In genomic region chr3:33043896-33044798, GRCm38 (mm10) we compare ENCODE assay signal across 9 mouse cellular contexts.
A peak's percentile ranks its signal among the peaks of the same experiment; 100 is the strongest.
DNase-seq lines count a peak whose midpoint lies in the region; ATAC-seq and TF ChIP-seq lines count a peak whose summit lies in the region.
"Had no signal": no experiment of that assay in that cellular context is flagged by ENCODE, and none has a peak within 500 bp of the region (broad histone marks: within the 10 kb centered on the region; RNA-seq: fewer than 3 reads in every experiment).

No protein-coding gene starts in this region.

- in situ Hi-C loops in Patski (cut with MboI; ENCODE audit: low pct_unique_long_range_greater_than_20kb): loop anchor here (10.0 kb wide), 1 partner anchor 101 kb away; the partner anchor contains the start of gene Pex5l

- H3K4me1 ChIP-seq in kidney, embryonic 14.5 days (ENCODE audit: control insufficient read depth, insufficient read depth, low read length): no peaks in the 10 kb centered on the region
- no peaks in the 10 kb centered on the region for H3K4me1 ChIP-seq in hindbrain, postnatal 0 days (ENCODE audit: insufficient read depth, low read length)
- H3K4me1 ChIP-seq in liver, embryonic 11.5 days (replicated peaks; ENCODE audit: control insufficient read depth, insufficient read depth, low read length): no peaks in the 10 kb centered on the region
- H3K4me1 ChIP-seq: liver, embryonic 13.5 days had no signal

- H3K36me3 ChIP-seq in kidney, embryonic 14.5 days (ENCODE audit: control insufficient read depth, insufficient read depth, low read length): no peaks in the 10 kb centered on the region
- H3K36me3 ChIP-seq in hindbrain, postnatal 0 days (ENCODE audit: insufficient read depth, low read length): no peaks in the 10 kb centered on the region
- no peaks in the 10 kb centered on the region for H3K36me3 ChIP-seq in liver, embryonic 11.5 days (ENCODE audit: control insufficient read depth, insufficient read depth, low read length)
- H3K36me3 ChIP-seq: liver, embryonic 13.5 days had no signal

- H3K27ac ChIP-seq in kidney, embryonic 14.5 days (ENCODE audit: low read depth, low read length): no peak overlapping the region
- no peak overlapping the region for H3K27ac ChIP-seq in hindbrain, postnatal 0 days
- H3K27ac ChIP-seq in liver, embryonic 11.5 days (ENCODE audit: low read depth, low read length): no peak overlapping the region
- H3K27ac ChIP-seq: liver, embryonic 13.5 days had no signal

- ATAC-seq in kidney, embryonic 14.5 days (ENCODE audit: low FRiP score, low TSS enrichment): no peak
- no peak for ATAC-seq in Patski
- ATAC-seq in hindbrain, postnatal 0 days: 0 out of 2 replicates have a peak, but pooled peaks have one; percentile 30
- ATAC-seq in liver, embryonic 11.5 days (replicated peaks; ENCODE audit: low FRiP score): no peak

- DNase-seq in kidney, postnatal 10 days: peak; percentile 12
- DNase-seq in A20 (ENCODE audit: low read depth, low spot score): peak; percentile 4
- DNase-seq in Patski (ENCODE audit: low read depth, low spot score): no peak
- peak; percentile 76 for DNase-seq in hindbrain, postnatal 0 days (ENCODE audit: low spot score)
- DNase-seq in liver, embryonic 11.5 days (ENCODE audit: low spot score): no peak
- DNase-seq in spleen, postnatal 14 days (ENCODE audit: low spot score in 2 of 2): no peak
- no peak for DNase-seq in lung, postnatal 4 days
- DNase-seq: liver, embryonic 13.5 days had no signal

- no peak overlapping the region for H3K4me2 ChIP-seq in kidney, embryonic 14.5 days (replicated peaks; ENCODE audit: low read depth, low read length)
- no peak overlapping the region for H3K4me2 ChIP-seq in hindbrain, postnatal 0 days (ENCODE audit: low read depth, low read length)
- no peak overlapping the region for H3K4me2 ChIP-seq in liver, embryonic 11.5 days
- H3K4me2 ChIP-seq: liver, embryonic 13.5 days had no signal

- TF ChIP-seq CTCF in Patski (IDR thresholded peaks at IDR 0.05): peak; percentile 51
- peak; percentile 62 for TF ChIP-seq CTCF in hindbrain, postnatal 0 days (IDR thresholded peaks at IDR 0.05; ENCODE audit: low read depth)

- H3K9me3 ChIP-seq in kidney, embryonic 14.5 days (ENCODE audit: control insufficient read depth, low read length): no peaks in the 10 kb centered on the region
- no peaks in the 10 kb centered on the region for H3K9me3 ChIP-seq in hindbrain, postnatal 0 days (ENCODE audit: low read length)
- H3K9me3 ChIP-seq in liver, embryonic 11.5 days (ENCODE audit: control insufficient read depth, low read length): no peaks in the 10 kb centered on the region
- H3K9me3 ChIP-seq: liver, embryonic 13.5 days had no signal

- CTCF ChIA-PET in Patski (lab: Charles Lee): interaction anchor here (0.8 to 2.5 kb wide), 3 partner anchors 11 to 16 kb away, joined by 3 to 6 read pairs (median 4); no protein-coding TSS in a partner anchor

- POLR2A ChIA-PET in Patski (lab: Charles Lee): interaction anchor here (0.6 kb wide), 1 partner anchor 1222 kb away, joined by 3 read pairs; no protein-coding TSS in a partner anchor

- no peak overlapping the region for H3K9ac ChIP-seq in kidney, embryonic 14.5 days (ENCODE audit: low read depth, low read length)
- no peak overlapping the region for H3K9ac ChIP-seq in hindbrain, postnatal 0 days (replicated peaks; ENCODE audit: low read length)
- H3K9ac ChIP-seq in liver, embryonic 11.5 days (ENCODE audit: low read depth, low read length): no peak overlapping the region
- H3K9ac ChIP-seq: liver, embryonic 13.5 days had no signal

- WGBS in kidney, embryonic 14.5 days: 64% methylated on average over 10 of the region's 10 CpGs
- 55% methylated on average over 10 of the region's 10 CpGs for WGBS in hindbrain, postnatal 0 days
- WGBS in liver, embryonic 11.5 days: 67% methylated on average over 10 of the region's 10 CpGs

- no peaks in the 10 kb centered on the region for H3K27me3 ChIP-seq in kidney, embryonic 14.5 days (ENCODE audit: control insufficient read depth, insufficient read depth, low read length)
- H3K27me3 ChIP-seq in Patski: peaks cover 9% of the 10 kb centered on the region
- H3K27me3 ChIP-seq in hindbrain, postnatal 0 days (ENCODE audit: insufficient read depth, low read length): no peaks in the 10 kb centered on the region
- no peaks in the 10 kb centered on the region for H3K27me3 ChIP-seq in liver, embryonic 11.5 days (replicated peaks; ENCODE audit: control insufficient read depth, insufficient read depth, low read length)
- H3K27me3 ChIP-seq: liver, embryonic 13.5 days had no signal

- no peak overlapping the region for H3K4me3 ChIP-seq in kidney, embryonic 14.5 days (ENCODE audit: low read length)
- no peak overlapping the region for H3K4me3 ChIP-seq in hindbrain, postnatal 0 days (ENCODE audit: low read length)
- no peak overlapping the region for H3K4me3 ChIP-seq in liver, embryonic 11.5 days (ENCODE audit: low read depth, low read length)
- H3K4me3 ChIP-seq: liver, embryonic 13.5 days had no signal

Comparison
In these comparisons a context has a peak if more than half of its experiments do, and no peak if none do; other contexts are left out.
1. DNase-seq: peak in kidney, postnatal 10 days (single experiment), A20 (single experiment) and hindbrain, postnatal 0 days (single experiment); none in Patski (single experiment), liver, embryonic 11.5 days (single experiment), spleen, postnatal 14 days (0 of 2) and lung, postnatal 4 days (0 of 2).